Mouse (Mus musculus): ENCODE data around the gene Chd4.
"Not testable (repeated sequence)": the region's sequence is repeated elsewhere in the genome, so short reads cannot be mapped to it uniquely, and the experiment has no call there.

Chd4 gene

DNA sequence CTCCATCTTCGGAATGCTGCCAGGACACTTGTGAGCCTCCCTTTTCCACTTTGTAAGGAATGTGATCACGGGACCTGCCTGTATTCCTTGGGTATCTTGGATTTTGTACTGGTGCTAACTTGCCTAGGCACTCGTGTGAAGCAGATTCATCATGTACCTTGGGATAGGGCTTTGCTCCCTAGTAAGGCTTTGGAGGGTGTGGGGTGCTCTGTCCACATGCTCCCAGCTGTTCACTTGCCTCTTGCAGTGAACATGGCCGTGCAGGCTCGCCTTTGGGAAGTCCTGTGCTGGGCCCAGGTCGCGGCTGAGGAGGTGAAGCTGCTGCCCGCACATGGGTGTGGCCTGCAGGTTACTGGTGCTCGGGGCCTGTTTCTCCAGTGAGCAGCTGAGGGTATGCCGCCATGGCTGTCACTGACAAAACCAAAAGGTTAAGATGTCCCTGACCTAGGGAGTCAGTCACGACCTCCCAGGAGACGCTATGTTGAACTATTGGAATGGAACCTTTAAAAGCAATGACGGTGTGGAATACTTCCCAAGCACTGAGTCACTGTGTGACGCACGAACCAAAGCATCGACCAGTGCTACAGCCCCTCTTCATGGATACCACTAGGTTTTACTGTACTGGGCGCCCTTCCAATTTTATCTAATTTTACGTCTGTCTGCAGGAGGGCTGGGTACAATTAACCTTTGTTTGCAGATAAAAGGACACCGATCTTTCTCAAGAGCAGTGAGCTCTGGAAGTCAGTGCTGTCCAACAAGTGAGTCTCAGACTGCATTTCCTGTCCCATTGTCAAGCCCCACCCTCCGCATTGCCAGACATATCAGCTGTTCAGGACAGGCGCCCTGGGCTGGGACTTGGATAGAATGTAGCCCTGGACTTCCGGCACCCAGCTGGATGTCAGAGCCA lies 65.3 kb downstream of the Chd4 start:
- DNase-seq (ENCODE audit: low spot score), result no peak

DNA sequence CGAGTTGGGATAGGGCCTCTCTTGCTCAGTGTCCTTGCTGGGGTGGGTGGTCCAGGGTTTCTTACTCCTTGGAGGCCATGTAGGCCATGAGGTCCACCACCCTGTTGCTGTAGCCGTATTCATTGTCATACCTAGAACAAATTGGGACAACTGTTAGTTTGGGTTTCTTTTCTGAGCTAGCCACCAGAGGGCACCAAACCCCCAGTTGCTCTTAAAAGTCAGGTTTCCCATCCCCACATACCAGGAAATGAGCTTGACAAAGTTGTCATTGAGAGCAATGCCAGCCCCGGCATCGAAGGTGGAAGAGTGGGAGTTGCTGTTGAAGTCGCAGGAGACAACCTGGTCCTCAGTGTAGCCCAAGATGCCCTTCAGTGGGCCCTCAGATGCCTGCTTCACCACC lies 66.2 kb downstream of the Chd4 start:
- not testable (repeated sequence) for DNase-seq (ENCODE audit: low spot score)

DNA sequence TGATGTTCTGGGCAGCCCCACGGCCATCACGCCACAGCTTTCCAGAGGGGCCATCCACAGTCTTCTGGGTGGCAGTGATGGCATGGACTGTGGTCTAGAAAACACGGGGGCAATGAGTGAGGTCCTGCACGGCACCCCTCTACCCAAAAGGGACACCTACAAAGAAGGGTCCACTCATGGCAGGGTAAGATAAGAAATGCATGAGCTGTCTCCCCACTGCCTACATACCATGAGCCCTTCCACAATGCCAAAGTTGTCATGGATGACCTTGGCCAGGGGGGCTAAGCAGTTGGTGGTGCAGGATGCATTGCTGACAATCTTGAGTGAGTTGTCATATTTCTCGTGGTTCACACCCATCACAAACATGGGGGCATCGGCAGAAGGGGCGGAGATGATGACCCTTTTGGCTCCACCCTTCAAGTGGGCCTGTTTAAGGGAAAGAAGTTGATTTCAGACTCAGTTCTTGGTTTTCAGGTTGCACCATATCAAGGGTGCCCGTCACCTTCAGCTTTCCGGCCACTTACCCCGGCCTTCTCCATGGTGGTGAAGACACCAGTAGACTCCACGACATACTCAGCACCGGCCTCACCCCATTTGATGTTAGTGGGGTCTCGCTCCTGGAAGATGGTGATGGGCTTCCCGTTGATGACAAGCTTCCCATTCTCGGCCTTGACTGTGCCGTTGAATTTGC lies 67.0 kb downstream of the Chd4 start:
- DNase-seq (ENCODE audit: low spot score), result not testable (repeated sequence)

DNA sequence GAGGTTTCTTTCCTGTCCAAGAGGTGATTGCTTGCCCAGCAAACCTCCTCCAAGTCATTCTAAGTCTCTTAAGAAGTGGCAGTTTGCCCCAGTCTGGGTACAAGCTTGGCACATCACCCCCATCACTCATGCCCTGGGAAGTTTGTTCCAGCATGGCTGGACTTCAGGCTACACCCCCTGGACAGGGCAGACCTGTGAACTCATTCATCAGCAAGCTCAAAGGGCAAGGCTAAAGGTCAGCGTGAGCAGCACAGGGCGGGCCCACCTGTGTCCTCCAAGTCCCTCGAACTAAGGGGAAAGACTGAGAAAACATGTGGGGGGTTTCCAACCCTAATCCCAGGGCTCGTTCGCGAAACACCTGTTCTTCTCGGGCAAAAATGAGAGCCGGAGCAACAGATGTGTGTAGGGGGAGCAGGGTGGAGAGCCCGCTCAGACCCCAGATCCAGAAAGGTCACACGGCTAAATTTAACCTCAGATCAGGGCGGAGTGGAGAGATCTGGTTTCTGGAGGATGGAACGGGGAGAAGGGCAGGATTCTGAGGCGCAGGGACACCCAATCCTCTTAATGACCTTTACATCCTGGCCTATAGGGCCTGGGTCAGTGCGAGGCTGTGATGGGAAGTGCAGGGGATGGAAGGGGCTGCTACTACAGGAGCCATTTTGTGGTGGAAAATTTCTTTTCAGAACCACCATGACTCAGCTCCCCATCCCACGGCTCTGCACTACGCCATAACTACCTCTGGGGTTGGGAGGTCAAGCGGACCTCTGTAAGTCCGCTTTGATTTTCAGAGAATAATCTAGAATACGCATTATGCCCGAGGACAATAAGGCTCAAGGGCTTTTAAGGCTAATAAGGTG lies 68.2 kb downstream of the Chd4 start:
- no peak for DNase-seq (ENCODE audit: low spot score)

DNA sequence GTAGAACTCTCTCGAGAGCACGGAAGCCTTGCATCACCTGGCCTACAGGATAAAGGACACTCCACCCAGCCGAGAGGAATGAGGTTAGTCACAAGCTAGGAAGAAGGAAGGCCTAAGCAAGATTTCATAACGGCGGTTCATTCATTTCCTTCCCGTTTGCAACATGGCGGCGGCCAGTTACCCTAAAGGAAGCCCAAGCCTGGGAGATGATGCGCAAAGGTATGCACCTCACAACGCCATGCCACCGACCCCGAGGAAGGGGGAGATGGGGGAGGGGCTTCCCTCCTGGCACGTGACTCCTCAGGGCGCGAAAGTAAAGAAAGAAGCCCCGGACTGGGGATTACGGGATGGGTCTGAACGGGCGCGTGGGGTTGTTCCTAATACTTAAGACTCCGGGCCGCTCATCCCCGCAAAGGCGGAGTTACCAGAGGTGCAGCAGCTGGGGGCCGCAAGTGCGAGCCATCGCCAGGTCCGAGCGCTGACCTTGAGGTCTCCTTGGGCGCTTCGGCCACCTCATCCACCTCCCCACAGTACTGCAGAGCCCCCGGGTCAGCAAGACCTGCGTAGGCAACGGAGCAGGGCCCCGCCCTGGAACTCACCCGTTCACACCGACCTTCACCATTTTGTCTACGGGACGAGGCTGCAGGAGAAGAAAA lies 69.0 kb downstream of the Chd4 start:
- DNase-seq (ENCODE audit: low spot score), result peak; percentile 56

DNA sequence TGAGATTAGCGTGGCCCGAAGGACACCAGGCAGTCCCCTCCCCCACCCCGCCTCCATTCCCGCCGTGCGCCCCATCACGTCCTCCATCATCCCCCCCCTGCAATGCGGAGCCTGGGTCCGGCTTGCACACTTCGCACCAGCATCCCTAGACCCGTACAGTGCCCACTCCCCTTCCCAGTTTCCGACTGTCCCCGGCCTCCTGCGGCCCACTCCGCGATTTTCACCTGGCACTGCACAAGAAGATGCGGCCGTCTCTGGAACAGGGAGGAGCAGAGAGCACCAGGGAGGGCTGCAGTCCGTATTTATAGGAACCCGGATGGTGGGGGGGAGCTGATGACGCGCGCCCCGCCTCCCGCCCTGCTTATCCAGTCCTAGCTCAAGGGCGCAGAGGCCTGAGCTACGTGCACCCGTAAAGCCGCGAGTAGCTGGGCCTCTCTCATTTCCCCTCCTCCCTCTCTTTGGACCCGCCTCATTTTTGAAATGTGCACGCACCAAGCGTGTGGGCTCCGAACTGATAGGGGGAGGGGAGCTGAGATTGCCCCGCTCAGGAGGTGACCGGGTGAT lies 69.6 kb downstream of the Chd4 start:
- DNase-seq (ENCODE audit: low spot score), result peak; percentile 96

DNA sequence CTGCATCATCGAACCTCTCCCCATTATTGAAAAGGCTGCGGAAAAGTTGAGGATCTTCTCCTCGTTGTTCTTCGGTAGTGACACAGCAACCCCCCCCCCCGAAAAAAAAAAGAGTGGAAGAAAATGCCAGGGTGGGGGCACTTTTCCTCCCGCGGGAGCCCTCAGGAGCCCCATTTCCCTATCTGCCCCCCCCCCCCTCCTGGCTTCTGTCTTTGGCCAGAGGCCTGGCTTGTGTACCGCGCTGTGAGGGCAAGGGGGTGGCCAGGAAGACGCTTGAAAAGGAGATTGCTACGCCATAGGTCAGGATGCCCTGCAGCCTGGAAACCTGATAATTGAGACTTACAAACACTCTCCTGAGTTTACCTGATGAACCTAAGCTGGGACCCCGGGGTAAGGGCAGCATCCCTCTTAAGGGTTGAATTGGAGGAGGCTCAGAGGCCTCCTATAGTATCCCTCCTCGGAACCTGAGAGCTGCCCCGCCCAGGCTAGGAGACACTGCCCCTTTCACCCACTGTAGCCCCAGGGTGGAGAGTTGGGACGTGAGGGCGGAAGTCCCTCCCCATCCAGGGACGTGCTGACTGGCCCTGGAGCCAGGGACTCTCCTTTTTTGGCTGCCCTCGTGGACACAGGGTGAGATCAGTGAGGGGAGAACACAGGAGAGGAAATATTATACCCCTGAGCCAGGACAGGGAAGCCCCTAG lies 70.4 kb downstream of the Chd4 start, which contains the start of gene Gapdh:
Gene Gapdh, minus strand, starts transcription at position 417 of the 701 bp plus-strand sequence.
- peak; percentile 84 for DNase-seq (ENCODE audit: low spot score)

DNA sequence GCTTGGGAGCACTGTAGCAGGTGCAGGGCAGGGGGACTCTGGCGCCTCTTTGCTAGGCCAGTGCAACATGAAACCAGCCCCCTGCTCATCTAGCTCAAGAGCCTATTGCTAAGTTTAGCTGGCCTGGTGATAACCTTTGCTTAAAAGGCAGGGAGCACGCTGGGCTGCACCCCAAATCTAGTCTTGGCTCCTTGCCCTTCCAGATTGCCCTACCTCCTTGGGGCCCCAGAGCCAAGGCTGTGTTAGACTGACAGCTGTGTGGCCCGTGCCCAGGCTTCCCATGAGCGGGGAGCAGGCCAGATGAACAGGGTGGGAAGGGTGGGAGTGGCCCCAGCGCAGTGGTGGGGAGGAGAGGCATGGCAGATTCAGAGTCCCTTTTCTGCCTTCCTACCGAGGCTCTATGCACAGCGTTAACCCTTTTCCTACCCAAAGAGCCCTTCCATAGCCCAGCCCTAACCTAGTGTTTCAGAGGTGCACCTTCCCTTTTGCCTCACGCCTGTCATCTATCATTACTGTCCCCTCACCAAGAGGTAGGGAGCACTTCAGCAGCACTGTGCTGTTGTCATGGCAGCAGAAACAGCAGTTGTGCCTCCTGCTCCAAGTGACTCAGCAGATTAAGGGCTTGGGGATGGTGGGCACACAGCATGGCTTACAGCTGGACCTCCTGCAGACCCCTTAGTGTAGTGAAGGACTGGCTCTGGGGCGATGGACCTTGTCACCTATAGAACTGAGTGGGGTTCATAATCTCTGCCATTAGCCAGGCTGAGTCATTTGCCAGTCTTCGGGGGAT lies 71.3 kb downstream of the Chd4 start:
- DNase-seq (ENCODE audit: low spot score), result no peak

DNA sequence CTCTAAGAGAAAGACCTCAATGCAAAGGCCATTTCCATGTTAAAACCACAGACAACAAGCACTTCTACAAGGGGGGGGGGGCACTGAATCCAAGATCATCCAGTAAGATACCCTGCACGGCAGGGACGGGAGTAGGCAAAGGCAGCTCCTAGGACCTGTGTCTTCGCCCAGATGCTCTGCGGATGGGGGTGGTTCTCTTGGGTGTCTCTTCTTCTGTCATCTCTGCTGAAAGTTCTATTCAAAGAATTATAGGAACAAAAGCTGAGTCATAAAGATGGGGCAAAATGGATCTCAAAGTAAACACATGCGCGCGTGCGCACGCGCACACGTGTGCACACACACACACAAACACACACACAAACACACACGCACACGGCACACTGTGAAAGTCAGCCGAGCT lies 72.3 kb downstream of the Chd4 start:
- DNase-seq (ENCODE audit: low spot score), result no peak

DNA sequence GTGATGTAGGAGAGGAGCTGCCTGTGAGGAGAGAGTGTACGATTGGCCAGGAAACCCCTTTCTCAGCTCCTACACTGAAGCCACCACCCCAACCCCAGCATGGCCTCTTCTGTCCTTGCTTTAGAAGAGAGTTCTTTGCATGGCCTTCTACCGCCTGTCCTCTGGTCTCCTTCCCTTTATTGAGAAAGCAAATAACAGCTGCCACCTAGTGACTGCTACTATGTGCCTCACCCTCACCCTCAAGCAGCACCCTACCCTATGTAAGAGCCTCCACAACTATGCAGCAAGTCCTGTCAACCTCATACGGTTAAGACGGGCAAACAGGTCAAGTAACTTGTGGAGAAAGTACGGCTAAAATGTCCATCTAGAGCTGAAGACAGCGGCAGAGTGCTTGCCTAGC lies 74.4 kb downstream of the Chd4 start:
- DNase-seq (ENCODE audit: low spot score), result no peak

DNA sequence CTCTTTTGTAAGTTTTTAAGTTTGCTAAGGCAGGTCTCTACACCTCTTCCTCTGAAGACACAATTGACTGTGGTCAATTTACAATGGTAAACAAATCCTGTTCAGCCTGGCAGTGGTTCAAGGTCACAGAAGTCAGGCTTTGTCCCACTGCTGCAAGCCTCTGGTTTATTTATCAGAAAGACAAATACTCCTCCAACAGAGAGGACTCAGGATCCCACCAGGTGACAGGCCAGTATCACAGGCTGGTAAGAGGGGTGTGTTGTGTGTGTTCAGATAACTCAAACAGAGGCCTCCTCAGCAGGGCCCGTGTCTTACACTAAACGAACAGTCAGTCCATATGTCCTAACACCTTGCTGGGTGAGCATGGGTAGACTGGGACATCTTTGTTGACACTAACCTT lies 76.7 kb downstream of the Chd4 start:
- no peak for DNase-seq (ENCODE audit: low spot score)

DNA sequence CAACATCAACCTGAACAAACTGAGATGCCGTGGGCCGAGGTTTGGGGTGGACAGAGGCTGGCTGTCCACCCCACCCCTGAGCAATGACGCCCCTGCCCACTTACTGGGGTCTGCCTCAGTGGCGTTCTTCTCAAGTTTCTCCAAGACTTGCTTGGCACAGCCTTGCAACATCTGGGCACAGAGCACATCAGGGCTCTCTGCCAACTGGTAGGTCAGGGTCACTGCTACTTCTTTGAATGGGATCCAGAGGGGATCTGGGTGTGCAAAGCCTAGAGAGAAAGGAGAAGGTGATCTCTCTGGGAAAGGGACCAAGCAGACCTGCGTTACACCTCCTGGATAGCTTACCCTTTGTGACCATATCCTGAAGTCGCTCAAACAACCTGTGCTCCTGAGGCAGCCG lies 77.5 kb downstream of the Chd4 start:
- no peak for DNase-seq (ENCODE audit: low spot score)

DNA sequence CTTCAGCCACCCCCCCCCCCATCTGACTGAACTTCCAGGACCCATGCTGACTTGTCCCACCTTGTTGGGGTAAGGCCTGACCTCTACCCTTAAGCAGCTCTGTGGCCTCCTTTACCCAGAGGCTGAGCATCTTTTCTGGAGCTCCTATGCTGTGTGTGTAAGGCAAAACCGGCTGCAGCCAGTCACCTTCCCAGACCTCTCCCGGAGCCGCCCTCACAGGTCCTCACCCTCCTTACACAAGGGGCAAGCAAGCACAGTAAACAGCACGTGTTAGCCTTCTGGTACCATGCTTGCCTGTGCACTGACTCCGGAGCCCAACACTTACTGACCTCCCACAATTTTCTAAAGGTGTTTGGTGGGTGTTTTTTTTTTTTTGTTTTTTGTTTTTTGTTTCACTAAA lies 79.7 kb downstream of the Chd4 start:
- no peak for DNase-seq (ENCODE audit: low spot score)

DNA sequence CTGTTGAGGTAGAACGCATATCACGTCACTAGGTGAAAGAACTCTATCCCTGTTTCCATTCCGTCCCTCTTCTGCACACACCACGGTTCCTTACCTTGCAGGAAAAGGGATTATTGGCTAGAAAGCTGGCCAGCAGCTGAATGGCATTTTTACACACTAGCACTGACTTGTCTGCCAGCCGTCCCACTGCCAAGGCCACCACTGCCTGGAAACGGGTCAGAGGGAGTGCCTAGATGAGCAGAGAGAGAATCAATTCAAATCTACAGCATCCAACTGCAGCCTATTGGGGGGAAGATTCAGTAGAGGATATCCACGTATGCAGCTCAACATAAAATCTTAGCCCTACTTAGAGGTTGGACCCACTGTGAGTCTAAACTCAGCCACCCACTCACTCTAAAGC lies 83.8 kb downstream of the Chd4 start:
- no peak for DNase-seq (ENCODE audit: low spot score)

Measured in ovary, adult 18-20 months (tissue).